Mouse (Mus musculus) brain, embryonic 14.5 days (tissue): ENCODE results near the gene Srrm1. TPM values are rescaled to one million over a fixed set of nuclear protein-coding genes. Genes with fewer than 3 reads are reported as not detected.
A peak's percentile ranks its signal among the peaks of the same experiment; 100 is the strongest.
"Not testable (repeated sequence)": the region's sequence is repeated elsewhere in the genome, so short reads cannot be mapped to it uniquely, and the experiment has no call there.

ENCODE experiments used
- DNase-seq: peaks from one replicate; pipeline ENCODE4 v3.0.0-alpha.2; 2011; ENCODE audit warnings: low read depth
- CTCF ChIP-seq: fragments of 200-500 bp; IDR thresholded peaks from 2 replicates; pipeline ENCODE4 v1.5.1; 2012; ENCODE audit warnings: inconsistent platforms, mild to moderate bottlenecking, moderate library complexity, borderline replicate concordance; ENCODE audit not compliant: insufficient read depth, insufficient read length; ENCODE audit errors: extremely low read depth
- POLR2A ChIP-seq: fragments of 200-500 bp; IDR thresholded peaks from 2 replicates; pipeline ENCODE4 v1.6.1; 2012; ENCODE audit warnings: mild to moderate bottlenecking, inconsistent platforms, borderline replicate concordance; ENCODE audit not compliant: poor library complexity, insufficient read depth, insufficient read length, severe bottlenecking; ENCODE audit errors: extremely low read depth
- polyA plus RNA-seq: library from polyadenylated mRNA; depleted of rRNA; stranded (reverse); fragments of >200 nt; gene quantifications from 2 replicates; pipeline ENCODE4 v1.2.3, GENCODE M21; 2012

Gene Srrm1
- polyA plus RNA-seq, 1 experiment = 133 TPM

GRCm38 (mm10) chr4:135286033-135286622, 67.0 kb downstream of the Srrm1 start:
- no peak for TF ChIP-seq CTCF
- no peak for TF ChIP-seq POLR2A
- DNase-seq = no peak

- TF ChIP-seq CTCF (no peak), POLR2A (no peak)
- DNase-seq = no peak
Observed at GRCm38 (mm10) chr4:135285436-135285835, 67.7 kb downstream of the Srrm1 start.

- DNase-seq = no peak
- TF ChIP-seq POLR2A (no peak), CTCF (no peak; the same call in 1 of the 2 replicates)
Observed at GRCm38 (mm10) chr4:135283875-135284274, 69.2 kb downstream of the Srrm1 start.

GRCm38 (mm10) chr4:135283417-135283816, 69.7 kb downstream of the Srrm1 start:
- no peak for DNase-seq
- TF ChIP-seq CTCF (no peak), POLR2A (no peak)

GRCm38 (mm10) chr4:135282651-135283290, 70.3 kb downstream of the Srrm1 start:
- DNase-seq = no peak
- TF ChIP-seq POLR2A (no peak), CTCF (no peak)

- DNase-seq = not testable (repeated sequence)
Observed at GRCm38 (mm10) chr4:135280016-135280415, 73.1 kb downstream of the Srrm1 start.

GRCm38 (mm10) chr4:135276681-135277379, 76.3 kb downstream of the Srrm1 start:
- TF ChIP-seq CTCF = no peak
- no peak for TF ChIP-seq POLR2A

GRCm38 (mm10) chr4:135274761-135275160, 78.4 kb downstream of the Srrm1 start:
- TF ChIP-seq CTCF (no peak), POLR2A (no peak)

More at GRCm38 (mm10) chr4:135276681-135277379, 76.3 kb downstream of the Srrm1 start:
- no peak for DNase-seq

GRCm38 (mm10) chr4:135273307-135273682, 79.8 kb downstream of the Srrm1 start:
- TF ChIP-seq POLR2A = no peak
- no peak for TF ChIP-seq CTCF
- DNase-seq = no peak

More at GRCm38 (mm10) chr4:135274761-135275160, 78.4 kb downstream of the Srrm1 start:
- DNase-seq = no peak

GRCm38 (mm10) chr4:135272640-135273306, 80.3 kb downstream of the Srrm1 start, which contains the start of gene Clic4:
Gene Clic4 (minus strand): TSS chr4:135272814.
- TF ChIP-seq CTCF (peak; percentile 37; the same call in 1 of the 2 replicates), POLR2A (peak; percentile 97)
- DNase-seq = peak; percentile 99

GRCm38 (mm10) chr4:135271881-135272616, 81.1 kb downstream of the Srrm1 start:
- TF ChIP-seq CTCF (no peak), POLR2A (no peak)
- peak; percentile 61 for DNase-seq
